Mouse (Mus musculus) liver, embryonic 15.5 days (tissue): Measurements from ENCODE around the gene Prss27. TPM values are rescaled to one million over a fixed set of nuclear protein-coding genes. Genes with fewer than 3 reads are reported as not detected.
A peak's percentile ranks its signal among the peaks of the same experiment; 100 is the strongest.

Source experiments
- ATAC-seq: fragments of 200-750 bp; cut with Nextera tagmentation; 2 replicates; pipeline ENCODE4 v1.8.0; 2017; ENCODE audit warnings: moderate number of reproducible peaks, mild to moderate bottlenecking, moderate library complexity; ENCODE audit not compliant: insufficient read depth
- H3K27ac ChIP-seq: fragments of 300-500 bp; sonication (generic); replicated peaks from 2 replicates; pipeline ENCODE4 v1.5.1; 2015; ENCODE audit warnings: mild to moderate bottlenecking, inconsistent platforms
- H3K27me3 ChIP-seq: fragments of 300-500 bp; sonication (generic); 2 replicates; pipeline ENCODE4 v1.6.1; 2015; ENCODE audit warnings: mild to moderate bottlenecking, inconsistent platforms
- H3K36me3 ChIP-seq: fragments of 300-500 bp; sonication (generic); replicated peaks from 2 replicates; pipeline ENCODE4 v1.6.1; 2015; ENCODE audit warnings: moderate library complexity, mild to moderate bottlenecking, inconsistent platforms
- H3K4me1 ChIP-seq: fragments of 300-500 bp; sonication (generic); replicated peaks from 2 replicates; pipeline ENCODE4 v1.6.1; 2015; ENCODE audit warnings: inconsistent platforms
- H3K4me2 ChIP-seq: fragments of 300-500 bp; sonication (generic); 2 replicates; pipeline ENCODE4 v1.6.1; 2015; ENCODE audit warnings: moderate library complexity, mild to moderate bottlenecking, inconsistent platforms
- H3K4me3 ChIP-seq: fragments of 300-500 bp; sonication (generic); replicated peaks from 2 replicates; pipeline ENCODE4 v1.5.1; 2015; ENCODE audit warnings: mild to moderate bottlenecking, inconsistent platforms
- H3K9ac ChIP-seq: fragments of 300-500 bp; sonication (generic); 2 replicates; pipeline ENCODE4 v1.6.1; 2015; ENCODE audit warnings: moderate library complexity, mild to moderate bottlenecking, inconsistent platforms
- H3K9me3 ChIP-seq: fragments of 300-500 bp; sonication (generic); replicated peaks from 2 replicates; pipeline ENCODE4 v1.6.1; 2016; ENCODE audit warnings: inconsistent platforms
- WGBS: fragments of 180-500 bp; shearing (Covaris S2); methylation state at CpG from one replicate; pipeline ENCODE4 v1.1.7; 2015; ENCODE audit warnings: mixed read lengths; ENCODE audit not compliant: insufficient replicate concordance; 5-methylcytosine and 5-hydroxymethylcytosine counted together
- polyA plus RNA-seq: library from polyadenylated mRNA; unstranded; fragments of >200 nt; fragmentation: Nextera tagmentation; extraction: Ambion mirVana; gene quantifications from 2 replicates; pipeline ENCODE4 v1.2.1, GENCODE M21; 2015

The Prss27 gene
- polyA plus RNA-seq, 1 experiment from 2014 or later: not detected

GRCm38 (mm10) chr17:24005049-24005448 is 32.9 kb upstream of the Prss27 start:
- WGBS: 76% methylated on average over 3 of the region's 3 CpGs
- Histone ChIP-seq H3K9ac (no peak overlapping the region), H3K9me3 (no peaks in the 10 kb centered on the region), H3K27ac (no peak overlapping the region), H3K4me1 (no peaks in the 10 kb centered on the region), H3K27me3 (no peaks in the 10 kb centered on the region), H3K36me3 (no peaks in the 10 kb centered on the region), H3K4me2 (no peak overlapping the region), H3K4me3 (no peak overlapping the region)
- ATAC-seq: no peak

GRCm38 (mm10) chr17:24006930-24007329 is 31.0 kb upstream of the Prss27 start:
- Histone ChIP-seq H3K27ac (no peak overlapping the region), H3K27me3 (no peaks in the 10 kb centered on the region), H3K9me3 (no peaks in the 10 kb centered on the region), H3K9ac (no peak overlapping the region), H3K4me3 (no peak overlapping the region), H3K4me1 (no peaks in the 10 kb centered on the region), H3K4me2 (no peak overlapping the region), H3K36me3 (no peaks in the 10 kb centered on the region)
- ATAC-seq: no peak
- WGBS: 30% methylated on average over 2 of the region's 2 CpGs

GRCm38 (mm10) chr17:24007391-24007790 is 30.6 kb upstream of the Prss27 start:
- WGBS: 53% methylated on average over 1 of the region's 1 CpGs
- Histone ChIP-seq H3K4me1 (no peaks in the 10 kb centered on the region), H3K27me3 (no peaks in the 10 kb centered on the region), H3K9me3 (no peaks in the 10 kb centered on the region), H3K9ac (no peak overlapping the region), H3K36me3 (no peaks in the 10 kb centered on the region), H3K4me2 (no peak overlapping the region), H3K27ac (no peak overlapping the region), H3K4me3 (no peak overlapping the region)
- ATAC-seq: peak; percentile 44

- H3K4me2 ChIP-seq: no peak overlapping the region
- 0 out of 2 replicates have a peak, but pooled peaks cover 3% of the 10 kb centered on the region for H3K27me3 ChIP-seq
- no peak overlapping the region for H3K4me3 ChIP-seq
- no peak overlapping the region for H3K27ac ChIP-seq
- ATAC-seq: no peak
- H3K9ac ChIP-seq: no peak overlapping the region
- 39% methylated on average over 4 of the region's 4 CpGs for WGBS
- no peaks in the 10 kb centered on the region for H3K4me1 ChIP-seq
- H3K9me3 ChIP-seq: no peaks in the 10 kb centered on the region
- H3K36me3 ChIP-seq: no peaks in the 10 kb centered on the region
These were observed 29.8 kb upstream of the Prss27 start for GRCm38 (mm10) chr17:24008105-24008504.

- peaks cover 3% of the 10 kb centered on the region; the same call in 1 of the 2 replicates for H3K27me3 ChIP-seq
- no peaks in the 10 kb centered on the region for H3K9me3 ChIP-seq
- H3K36me3 ChIP-seq: no peaks in the 10 kb centered on the region
- 48% methylated on average over 5 of the region's 5 CpGs for WGBS
- no peak overlapping the region for H3K4me3 ChIP-seq
- H3K4me2 ChIP-seq: no peak overlapping the region
- no peaks in the 10 kb centered on the region for H3K4me1 ChIP-seq
- H3K27ac ChIP-seq: no peak overlapping the region
- H3K9ac ChIP-seq: no peak overlapping the region
- ATAC-seq: no peak
These were observed 28.3 kb upstream of the Prss27 start for GRCm38 (mm10) chr17:24009617-24010016.

GRCm38 (mm10) chr17:24012921-24013320 is 25.0 kb upstream of the Prss27 start:
- H3K9ac ChIP-seq: no peak overlapping the region
- H3K27me3 ChIP-seq: peaks cover 7% of the 10 kb centered on the region; the same call in 1 of the 2 replicates
- H3K4me3 ChIP-seq: no peak overlapping the region
- no peaks in the 10 kb centered on the region for H3K36me3 ChIP-seq
- no peak overlapping the region for H3K27ac ChIP-seq
- no peak overlapping the region for H3K4me2 ChIP-seq
- 64% methylated on average over 2 of the region's 2 CpGs for WGBS
- H3K4me1 ChIP-seq: no peaks in the 10 kb centered on the region
- H3K9me3 ChIP-seq: no peaks in the 10 kb centered on the region
- ATAC-seq: no peak

GRCm38 (mm10) chr17:24014433-24014965 is 23.4 kb upstream of the Prss27 start:
- Histone ChIP-seq H3K27me3 (peaks cover 7% of the 10 kb centered on the region; the same call in 1 of the 2 replicates), H3K4me2 (no peak overlapping the region), H3K9me3 (no peaks in the 10 kb centered on the region), H3K4me3 (no peak overlapping the region), H3K36me3 (no peaks in the 10 kb centered on the region), H3K4me1 (no peaks in the 10 kb centered on the region), H3K9ac (no peak overlapping the region), H3K27ac (no peak overlapping the region)
- ATAC-seq: no peak
- WGBS: 63% methylated on average over 5 of the region's 5 CpGs

- H3K36me3 ChIP-seq: no peaks in the 10 kb centered on the region
- H3K9ac ChIP-seq: no peak overlapping the region
- H3K27ac ChIP-seq: no peak overlapping the region
- no peak overlapping the region for H3K4me3 ChIP-seq
- no peak for ATAC-seq
- 27% methylated on average over 14 of the region's 14 CpGs for WGBS
- H3K9me3 ChIP-seq: no peaks in the 10 kb centered on the region
- no peaks in the 10 kb centered on the region for H3K4me1 ChIP-seq
- H3K27me3 ChIP-seq: peaks cover 7% of the 10 kb centered on the region; the same call in 1 of the 2 replicates
- no peak overlapping the region for H3K4me2 ChIP-seq
These were observed 22.2 kb upstream of the Prss27 start for GRCm38 (mm10) chr17:24015727-24016126.

- H3K4me3 ChIP-seq: no peak overlapping the region
- H3K9me3 ChIP-seq: no peaks in the 10 kb centered on the region
- no peak overlapping the region for H3K27ac ChIP-seq
- no peak overlapping the region for H3K4me2 ChIP-seq
- H3K9ac ChIP-seq: no peak overlapping the region
- 70% methylated on average over 6 of the region's 6 CpGs for WGBS
- no peaks in the 10 kb centered on the region for H3K36me3 ChIP-seq
- ATAC-seq: no peak
- H3K4me1 ChIP-seq: peaks cover 7% of the 10 kb centered on the region
- H3K27me3 ChIP-seq: 0 out of 2 replicates have a peak, but pooled peaks cover 4% of the 10 kb centered on the region
These were observed 17.2 kb upstream of the Prss27 start for GRCm38 (mm10) chr17:24020696-24021095.

- Histone ChIP-seq H3K9me3 (no peaks in the 10 kb centered on the region), H3K27me3 (0 out of 2 replicates have a peak, but pooled peaks cover 2% of the 10 kb centered on the region), H3K36me3 (no peaks in the 10 kb centered on the region), H3K4me2 (no peak overlapping the region), H3K9ac (no peak overlapping the region), H3K4me1 (peaks cover 7% of the 10 kb centered on the region), H3K4me3 (no peak overlapping the region), H3K27ac (no peak overlapping the region)
- ATAC-seq: no peak
- WGBS: 45% methylated on average over 5 of the region's 5 CpGs
These were observed 16.4 kb upstream of the Prss27 start for GRCm38 (mm10) chr17:24021375-24022199.

GRCm38 (mm10) chr17:24029477-24029876 is 8.5 kb upstream of the Prss27 start:
- H3K27me3 ChIP-seq: no peaks in the 10 kb centered on the region
- no peak for ATAC-seq
- 56% methylated on average over 7 of the region's 7 CpGs for WGBS
- no peaks in the 10 kb centered on the region for H3K4me1 ChIP-seq
- no peak overlapping the region for H3K4me2 ChIP-seq
- H3K4me3 ChIP-seq: no peak overlapping the region
- no peak overlapping the region for H3K9ac ChIP-seq
- H3K9me3 ChIP-seq: no peaks in the 10 kb centered on the region
- H3K27ac ChIP-seq: no peak overlapping the region
- no peaks in the 10 kb centered on the region for H3K36me3 ChIP-seq
